Mouse (Mus musculus): ENCODE results near the gene Syt7.

DNA sequence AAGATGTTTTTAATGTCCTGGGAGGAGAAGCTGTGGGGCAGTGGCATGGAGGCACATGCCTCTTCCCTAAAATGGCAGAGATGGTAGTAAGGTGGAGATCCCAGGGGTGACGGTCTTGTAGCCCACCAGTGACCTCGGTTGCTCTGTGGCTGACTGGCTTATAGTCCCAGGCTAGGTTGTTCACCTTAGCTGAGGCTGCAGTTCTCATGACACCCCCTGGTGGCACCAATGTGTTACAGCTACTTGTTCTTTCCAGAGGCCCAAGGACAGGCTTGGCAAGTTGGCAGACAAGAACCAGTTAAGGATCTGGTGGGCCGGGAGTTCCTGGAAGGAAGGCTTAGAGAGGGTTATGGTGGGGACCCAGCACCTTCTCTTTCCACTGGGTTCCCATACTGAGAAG lies 47.0 kb downstream of the Syt7 start:
- TF ChIP-seq KAT2A (IDR thresholded peaks at IDR 0.05; ENCODE audit: insufficient replicate concordance, low read length) = no peak
- peak; percentile 52 to 87 for TF ChIP-seq CTCF (conservative IDR thresholded peaks at IDR 0.05 in 1 of 2, IDR thresholded peaks at IDR 0.05 in 1 of 2; ENCODE audit: low read depth in 2 of 2, low read length in 2 of 2)
- TF ChIP-seq MAX (IDR thresholded peaks at IDR 0.05; ENCODE audit: low read length) = no peak
- TF ChIP-seq MYC (IDR thresholded peaks at IDR 0.05; ENCODE audit: low read depth, low read length) = no peak
- TF ChIP-seq RCOR1 (conservative IDR thresholded peaks at IDR 0.05; ENCODE audit: low read depth, low read length) = no peak
- TF ChIP-seq MXI1 (IDR thresholded peaks at IDR 0.05; ENCODE audit: low read depth, low read length) = no peak
- no peak for TF ChIP-seq EP300 (IDR thresholded peaks at IDR 0.05; ENCODE audit: low read length)
- TF ChIP-seq ETS1 (conservative IDR thresholded peaks at IDR 0.05; ENCODE audit: low read depth, low read length) = no peak
- TF ChIP-seq POLR2A (IDR thresholded peaks at IDR 0.05; ENCODE audit: low read depth, low read length) = no peak
- TF ChIP-seq SMC3 (IDR thresholded peaks at IDR 0.05; ENCODE audit: low read depth, low read length) = peak; percentile 95

All from CH12.LX (cell line).